Mouse (Mus musculus): Measurements from ENCODE around the gene Fndc5.

Fndc5 gene

GRCm38 (mm10) chr4:129147552-129148103, 10.8 kb downstream of the Fndc5 start:
- DNase-seq (ENCODE audit: low read depth, low spot score): no peak

GRCm38 (mm10) chr4:129149321-129149720, 12.5 kb downstream of the Fndc5 start:
- no peak for DNase-seq (ENCODE audit: low read depth, low spot score)

GRCm38 (mm10) chr4:129151276-129151811, 14.5 kb downstream of the Fndc5 start:
- no peak for DNase-seq (ENCODE audit: low read depth, low spot score)

GRCm38 (mm10) chr4:129157541-129157940, 20.7 kb downstream of the Fndc5 start:
- no peak for DNase-seq (ENCODE audit: low read depth, low spot score)

- DNase-seq (ENCODE audit: low read depth, low spot score): no peak
Measured at GRCm38 (mm10) chr4:129158549-129158948, 21.8 kb downstream of the Fndc5 start.

- no peak for DNase-seq (ENCODE audit: low read depth, low spot score)
Measured at GRCm38 (mm10) chr4:129161076-129161475, 24.3 kb downstream of the Fndc5 start.

GRCm38 (mm10) chr4:129161581-129162255, 24.9 kb downstream of the Fndc5 start:
- DNase-seq (ENCODE audit: low read depth, low spot score): no peak

- peak; percentile 12 for DNase-seq (ENCODE audit: low read depth, low spot score)
Measured at GRCm38 (mm10) chr4:129172529-129172928, 35.7 kb downstream of the Fndc5 start.

- DNase-seq (ENCODE audit: low read depth, low spot score): peak; percentile 14
Measured at GRCm38 (mm10) chr4:129179560-129179959, 42.8 kb downstream of the Fndc5 start.

GRCm38 (mm10) chr4:129188041-129188659, 51.4 kb downstream of the Fndc5 start:
- no peak for DNase-seq (ENCODE audit: low read depth, low spot score)

GRCm38 (mm10) chr4:129188803-129189541, 52.2 kb downstream of the Fndc5 start:
- peak; percentile 60 for DNase-seq (ENCODE audit: low read depth, low spot score)

GRCm38 (mm10) chr4:129189542-129190519, 53.0 kb downstream of the Fndc5 start, which contains the start of the genes S100pbp and Yars:
Gene S100pbp, minus strand, starts transcription at chr4:129189727.
Gene Yars, plus strand, starts transcription at chr4:129189760.
- peak; percentile 99 for DNase-seq (ENCODE audit: low read depth, low spot score)

GRCm38 (mm10) chr4:129190538-129190937, 53.7 kb downstream of the Fndc5 start:
- peak; percentile 27 for DNase-seq (ENCODE audit: low read depth, low spot score)

- DNase-seq (ENCODE audit: low read depth, low spot score): no peak
Measured at GRCm38 (mm10) chr4:129191691-129192090, 54.9 kb downstream of the Fndc5 start.
